Mouse (Mus musculus) cerebellum, postnatal 25 days (tissue): ENCODE measurements around the gene Tmem171.

Source experiments
- DNase-seq, 2 experiments: peaks; one replicate each; pipeline ENCODE4 v3.0.0; 2021; ENCODE audit warnings: mixed read lengths in 2 of 2

Tmem171 gene

GRCm38 (mm10) chr13:98694773-98695314 is at the start of gene Tmem171:
Gene Tmem171 (minus strand): TSS chr13:98694834.
- DNase-seq = peak; percentile 16 to 35

GRCm38 (mm10) chr13:98743829-98744228 is 49.2 kb upstream of the Tmem171 start:
- DNase-seq = no peak

GRCm38 (mm10) chr13:98743214-98743613 is 48.6 kb upstream of the Tmem171 start:
- DNase-seq = no peak

GRCm38 (mm10) chr13:98738213-98738612 is 43.6 kb upstream of the Tmem171 start:
- no peak for DNase-seq

GRCm38 (mm10) chr13:98733292-98733691 is 38.7 kb upstream of the Tmem171 start:
- peak in 1 of 2 experiments; percentile 15 for DNase-seq

GRCm38 (mm10) chr13:98729271-98730062 is 34.8 kb upstream of the Tmem171 start:
- DNase-seq = no peak

GRCm38 (mm10) chr13:98726494-98726893 is 31.9 kb upstream of the Tmem171 start:
- DNase-seq = no peak

GRCm38 (mm10) chr13:98723430-98723829 is 28.8 kb upstream of the Tmem171 start:
- DNase-seq = no peak

GRCm38 (mm10) chr13:98722296-98722695 is 27.7 kb upstream of the Tmem171 start:
- no peak for DNase-seq

GRCm38 (mm10) chr13:98716176-98716575 is 21.5 kb upstream of the Tmem171 start:
- no peak for DNase-seq

GRCm38 (mm10) chr13:98715443-98715990 is 20.9 kb upstream of the Tmem171 start:
- no peak for DNase-seq

- no peak for DNase-seq
These were observed 16.0 kb upstream of the Tmem171 start for GRCm38 (mm10) chr13:98710655-98711054.

GRCm38 (mm10) chr13:98710236-98710635 is 15.6 kb upstream of the Tmem171 start:
- DNase-seq = no peak

- no peak for DNase-seq
These were observed 10.9 kb upstream of the Tmem171 start for GRCm38 (mm10) chr13:98705501-98705900.

- DNase-seq = no peak
These were observed 9.2 kb upstream of the Tmem171 start for GRCm38 (mm10) chr13:98703786-98704185.

- no peak for DNase-seq
These were observed 7.7 kb upstream of the Tmem171 start for GRCm38 (mm10) chr13:98702361-98702760.

GRCm38 (mm10) chr13:98701309-98701675 is 6.7 kb upstream of the Tmem171 start:
- no peak for DNase-seq

GRCm38 (mm10) chr13:98700661-98701308 is 6.2 kb upstream of the Tmem171 start:
- DNase-seq = no peak

- DNase-seq = no peak
These were observed 5.4 kb upstream of the Tmem171 start for GRCm38 (mm10) chr13:98699982-98700540.

- DNase-seq = no peak
These were observed 4.6 kb upstream of the Tmem171 start for GRCm38 (mm10) chr13:98699051-98699744.

GRCm38 (mm10) chr13:98696716-98697115 is 2.1 kb upstream of the Tmem171 start:
- no peak for DNase-seq

GRCm38 (mm10) chr13:98695546-98695945 is 912 bp upstream of the Tmem171 start:
- no peak for DNase-seq

- no peak for DNase-seq
These were observed 1.3 kb downstream of the Tmem171 start for GRCm38 (mm10) chr13:98693316-98693715.
